Mouse (Mus musculus): ENCODE measurements at regions not wholly inside any gene's neighbourhood (a gene's known extent, or its start where the extent isn't known, plus 50 kb on each side); places are given as distances from the start of the nearest gene placed in this dataset.

- TF ChIP-seq CTCF (IDR thresholded peaks at IDR 0.05; ENCODE audit: low read depth, low read length) (no peak), POLR2AphosphoS5 (IDR thresholded peaks at IDR 0.05; ENCODE audit: insufficient replicate concordance, low read depth, low read length) (no peak), GATA2 (IDR thresholded peaks at IDR 0.05; ENCODE audit: borderline replicate concordance, low read depth, low read length) (no peak)
These were observed 89.6 kb upstream of the Frem1 start for GRCm38 (mm10) chr4:83141736-83142135.

Measured in G1E (cell line).